In the genomic region with DNA sequence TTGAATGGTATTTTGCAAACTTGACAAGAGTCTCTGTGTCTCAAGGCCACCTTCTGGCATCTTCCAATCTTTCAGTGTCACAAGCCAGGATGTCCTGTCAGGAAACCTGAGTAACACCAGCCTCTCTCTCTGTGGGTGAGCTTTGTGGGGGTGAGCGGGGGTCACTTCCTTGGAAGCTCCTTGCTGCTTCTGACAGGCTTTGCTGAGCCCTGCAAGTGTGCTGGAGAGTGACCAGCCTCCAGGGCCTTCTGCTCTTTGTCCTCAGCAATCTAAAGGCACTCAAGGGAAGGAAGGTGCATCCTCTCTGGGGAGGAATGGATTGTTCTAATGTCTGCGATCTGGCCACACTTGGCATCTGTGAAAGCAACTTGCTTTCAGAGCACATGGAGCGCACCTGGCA, we compare ENCODE assay signal across 7 mouse cellular contexts. TPM values are rescaled to one million over a fixed set of nuclear protein-coding genes. Genes with fewer than 3 reads are reported as not detected.
DNase-seq lines count a peak whose midpoint lies in the region; ATAC-seq lines count a peak whose summit lies in the region.

No protein-coding gene starts in this region.

- no peaks in the 10 kb centered on the region for H3K36me3 ChIP-seq in limb, embryonic 11.5 days (ENCODE audit: control insufficient read depth, insufficient read depth, low read length)

- H3K4me1 ChIP-seq in limb, embryonic 11.5 days (ENCODE audit: control insufficient read depth, insufficient read depth, low read length), result peaks cover 20% of the 10 kb centered on the region

- peak overlapping the region; percentile 76 for H3K27ac ChIP-seq in limb, embryonic 11.5 days (replicated peaks; ENCODE audit: low read depth, low read length)

- H3K9ac ChIP-seq in limb, embryonic 11.5 days (ENCODE audit: low read length), result no peak overlapping the region

- H3K4me3 ChIP-seq in limb, embryonic 11.5 days (ENCODE audit: low read depth, low read length), result no peak overlapping the region

- intact Hi-C loops in heart, postnatal 25 days (cut with DNase I), result no loop called here

- no peaks in the 10 kb centered on the region for H3K9me3 ChIP-seq in limb, embryonic 11.5 days (ENCODE audit: control insufficient read depth, low read length)

- 57% methylated on average over 3 of the region's 3 CpGs for WGBS in limb, embryonic 11.5 days

- H3K4me2 ChIP-seq in limb, embryonic 11.5 days (ENCODE audit: low read depth, severe bottlenecking), result no peak overlapping the region; the same call in 1 of the 2 replicates

- DNase-seq in adrenal gland, postnatal 10 days, result peak; percentile 49
- peak; percentile 42 to 46 for DNase-seq in cerebellum, postnatal 10 days
- peak; percentile 26 for DNase-seq in heart, postnatal 25 days (ENCODE audit: low spot score)
- no peak for DNase-seq in limb, embryonic 11.5 days (ENCODE audit: low spot score)
- DNase-seq in thymus, postnatal 36 days, result no peak
- no peak for DNase-seq in thymus, postnatal 14 days
- no peak for DNase-seq in thymus, adult 18-20 months

- no peaks in the 10 kb centered on the region for H3K27me3 ChIP-seq in limb, embryonic 11.5 days (ENCODE audit: control insufficient read depth, insufficient read depth, low read length)

- ATAC-seq in limb, embryonic 11.5 days (ENCODE audit: insufficient number of reproducible peaks, low FRiP score, low TSS enrichment, low read depth), result no peak

RNA-seq across cellular contexts. Expression of a gene that starts 41.1 kb away (rescaled TPM):
- 10 to 100 TPM; 15.3 to 17.7 TPM for total RNA-seq in adrenal gland, postnatal 10 days (2021)
- 10 to 100 TPM in 1 of 2 experiments, 1 to 10 TPM in 1; 9.1 to 12.4 TPM for total RNA-seq in heart, postnatal 25 days (2021)
- 23.7 and 24.8 TPM in 2 replicates for polyA plus RNA-seq in limb, embryonic 11.5 days (2014; fragmentation: Nextera tagmentation; extraction: Ambion mirVana)

RNA-seq across cellular contexts. Expression of a gene that starts 46.8 kb away (rescaled TPM):
- total RNA-seq in adrenal gland, postnatal 10 days (2021), result 100 to 1,000 TPM; 233 to 243 TPM
- total RNA-seq in heart, postnatal 25 days (2021), result 100 to 1,000 TPM; 153 to 166 TPM
- polyA plus RNA-seq in limb, embryonic 11.5 days (2014; fragmentation: Nextera tagmentation; extraction: Ambion mirVana), result 499 and 548 TPM in 2 replicates

RNA-seq across cellular contexts. Expression of a gene that starts 52.9 kb away (rescaled TPM):
- total RNA-seq in adrenal gland, postnatal 10 days (2021), result under 1 TPM in 1 of 2 experiments, not detected in 1; 0.85 TPM
- under 1 TPM in 1 of 2 experiments, not detected in 1; 0.36 TPM for total RNA-seq in heart, postnatal 25 days (2021)
- polyA plus RNA-seq in limb, embryonic 11.5 days (2014; fragmentation: Nextera tagmentation; extraction: Ambion mirVana), result 0.95 TPM in 1 of 2 replicates, not detected in the other

Comparison
In these comparisons a context has a peak if more than half of its experiments do, and no peak if none do; other contexts are left out.
1. DNase-seq: peak in adrenal gland, postnatal 10 days (single experiment), cerebellum, postnatal 10 days (2 of 2) and heart, postnatal 25 days (single experiment); none in limb, embryonic 11.5 days (single experiment), thymus, postnatal 36 days (0 of 2), thymus, postnatal 14 days (single experiment) and thymus, adult 18-20 months (0 of 2).